Mouse (Mus musculus) 3T3-L1 (cell line): ENCODE data around the gene Cyth3.

Experiments used
- DNase-seq: peaks from one replicate; pipeline ENCODE4 v3.0.0-alpha.2; 2015; ENCODE audit warnings: low read depth, low spot score

The Cyth3 gene

DNA sequence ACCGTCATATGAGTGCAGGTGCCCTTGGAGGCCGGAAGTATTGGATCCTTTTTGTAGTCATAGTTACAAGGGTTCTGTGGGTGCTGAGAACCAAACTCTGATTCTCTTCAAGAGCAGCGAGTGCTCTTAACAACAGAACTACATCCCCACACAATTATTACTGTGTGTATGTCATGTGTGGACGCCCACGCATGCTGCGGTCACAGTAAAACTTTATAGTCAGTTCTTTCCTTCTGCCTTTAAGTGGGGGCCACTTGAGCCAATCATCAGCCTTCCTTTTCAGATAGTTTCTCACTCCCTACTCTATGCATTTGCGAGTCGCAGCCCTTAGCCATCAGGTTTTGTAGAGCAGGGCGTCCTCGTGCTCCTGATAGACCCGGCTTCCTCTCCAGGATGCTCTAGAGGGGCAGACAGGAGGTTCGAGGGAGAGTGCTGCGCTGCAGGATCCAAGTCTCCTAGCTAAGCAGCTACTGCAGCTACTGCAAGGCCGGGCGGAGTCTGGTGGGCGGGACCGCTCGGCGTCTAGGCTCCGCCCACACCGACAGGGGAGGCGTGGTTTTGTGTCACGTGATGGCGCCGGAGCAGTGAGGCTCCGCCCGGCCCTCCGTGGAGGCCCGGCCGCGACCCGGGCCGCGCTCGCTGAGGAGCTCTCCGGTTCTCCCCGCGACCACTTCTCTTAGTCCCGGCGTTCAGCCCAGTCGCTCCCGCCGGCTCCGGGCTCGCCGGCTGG is at the start of gene Cyth3:
Gene Cyth3 (plus strand): TSS at position 555 of the 730 bp plus-strand sequence.
- DNase-seq = peak; percentile 94

DNA sequence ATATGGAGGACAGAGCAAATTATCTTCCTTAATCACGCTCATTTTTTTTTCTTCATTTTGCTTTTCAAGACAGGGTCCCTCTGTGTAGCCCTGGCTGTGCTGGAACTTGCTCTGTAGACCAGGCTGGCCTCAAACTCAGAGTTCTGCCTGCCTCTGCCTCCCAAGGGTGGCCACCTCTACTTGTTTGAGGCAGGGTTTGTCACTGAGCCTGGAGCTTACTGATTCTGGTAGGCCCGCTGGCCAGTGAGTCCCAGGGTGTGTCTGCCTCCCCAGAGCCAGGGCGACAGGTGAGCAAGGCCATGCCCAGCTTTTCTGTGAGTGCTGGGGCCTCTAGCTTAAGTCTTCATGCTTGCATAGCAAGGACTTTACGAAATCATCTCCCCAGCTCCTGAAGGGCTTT is 49.2 kb upstream of the Cyth3 start:
- DNase-seq = no peak

DNA sequence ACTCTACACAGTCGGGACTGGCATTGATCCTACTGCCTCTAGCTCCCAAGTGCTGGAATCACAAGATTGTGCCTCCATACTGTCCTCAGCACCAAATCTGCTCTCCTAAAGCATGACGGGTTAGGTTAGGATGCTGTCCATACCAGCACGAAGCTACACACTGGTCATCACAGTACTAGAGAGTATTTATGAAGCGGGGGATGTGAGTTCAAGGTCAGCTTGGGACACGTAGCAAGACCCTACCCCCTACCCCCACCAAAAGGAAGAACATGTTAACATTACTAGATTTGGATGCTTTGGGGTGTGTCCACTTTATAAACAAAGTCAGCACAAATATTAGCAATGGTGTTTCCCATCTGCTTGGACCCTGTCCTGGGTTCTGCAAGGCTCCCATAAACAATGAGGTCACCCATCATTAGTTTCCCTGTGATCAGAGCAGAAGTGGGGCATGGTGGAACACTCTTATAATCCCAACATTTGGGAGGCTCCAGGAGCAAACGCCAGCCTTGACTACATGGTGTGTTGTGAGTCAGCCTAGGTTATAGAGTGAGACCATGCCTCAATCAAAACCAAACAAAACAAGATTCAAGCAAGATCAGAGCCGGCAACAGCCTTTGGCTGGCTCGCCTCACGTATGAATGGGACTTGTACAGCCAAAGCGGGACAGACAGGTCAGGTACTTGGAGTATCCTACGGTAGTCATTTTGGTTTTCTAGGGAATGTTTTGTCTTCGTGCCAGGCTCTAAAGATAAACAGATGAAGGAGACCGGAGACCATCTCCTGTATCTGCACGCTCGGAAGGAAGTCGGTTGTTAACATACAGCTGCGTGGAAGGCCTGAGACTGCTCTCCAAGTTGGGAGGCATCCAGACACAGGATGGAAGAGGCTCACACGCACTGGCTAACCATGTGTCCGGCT is 47.7 kb upstream of the Cyth3 start:
- no peak for DNase-seq

DNA sequence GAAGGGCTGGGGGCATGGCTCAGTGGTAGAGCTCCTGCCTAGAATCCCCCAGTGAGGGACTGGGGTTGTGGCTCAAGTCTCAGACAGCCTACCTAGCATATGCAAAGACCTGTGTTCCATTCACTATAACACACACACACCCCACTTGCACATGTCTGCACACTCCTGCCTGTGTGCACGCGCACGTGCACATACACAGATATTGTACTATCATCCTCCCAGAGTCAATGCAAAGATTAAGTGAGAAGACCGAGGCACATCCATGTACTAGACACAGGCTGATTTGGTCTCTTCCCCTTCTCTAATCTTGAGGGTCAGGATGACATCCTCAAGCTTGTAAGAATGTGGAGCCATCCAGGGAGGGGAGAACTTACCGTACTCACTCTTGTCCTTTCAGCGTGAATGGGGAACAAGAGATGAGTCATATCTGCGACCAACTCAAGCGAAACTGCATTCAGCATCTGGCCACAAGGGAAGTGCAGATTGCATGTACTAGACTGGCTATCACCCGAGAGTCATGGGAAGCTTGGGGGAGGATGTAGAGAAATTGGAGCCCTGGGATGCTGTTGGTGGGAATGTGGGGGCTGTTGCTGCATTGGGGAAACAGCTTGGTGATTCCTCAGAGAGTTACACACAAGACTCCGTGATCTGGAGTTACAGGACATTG is 42.6 kb upstream of the Cyth3 start:
- DNase-seq = peak; percentile 68

DNA sequence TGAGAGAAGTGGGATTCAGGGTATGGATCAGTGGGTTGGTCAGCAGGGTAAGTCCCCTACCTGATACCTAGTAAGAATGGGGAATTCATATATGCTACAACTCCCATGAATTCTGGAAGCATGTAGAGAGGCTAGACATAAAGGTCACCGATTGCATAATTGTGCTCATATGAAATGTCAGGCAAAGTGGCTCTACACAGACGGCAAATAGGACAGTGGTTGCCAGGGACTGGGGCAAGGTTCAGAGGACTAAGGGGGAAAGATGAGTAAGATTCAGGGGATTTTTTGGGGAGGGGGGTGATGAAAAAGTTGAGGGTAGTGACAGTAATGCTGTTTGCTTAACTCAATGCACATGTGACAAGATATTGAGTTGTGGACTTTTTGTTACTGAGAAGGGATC is 41.3 kb upstream of the Cyth3 start:
- no peak for DNase-seq

DNA sequence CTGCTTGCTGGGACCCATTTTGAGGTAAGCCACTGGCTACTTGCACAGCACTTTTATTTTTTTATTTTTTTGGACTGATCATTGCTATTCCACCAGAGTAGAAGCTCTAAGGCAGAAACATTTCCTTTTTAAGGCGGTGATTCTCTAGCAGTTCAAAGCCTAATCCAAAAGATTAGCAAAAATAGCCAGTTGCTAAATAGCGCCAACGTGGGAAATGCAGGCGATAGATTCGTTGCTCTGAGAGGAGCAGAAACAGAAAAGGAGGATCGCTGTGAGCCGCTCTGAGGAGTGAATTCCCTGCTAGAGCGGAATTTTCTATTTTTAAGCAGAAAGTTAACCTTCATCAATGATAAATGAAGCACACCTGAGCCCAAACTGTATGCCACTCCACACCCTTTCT is 40.4 kb upstream of the Cyth3 start:
- no peak for DNase-seq

DNA sequence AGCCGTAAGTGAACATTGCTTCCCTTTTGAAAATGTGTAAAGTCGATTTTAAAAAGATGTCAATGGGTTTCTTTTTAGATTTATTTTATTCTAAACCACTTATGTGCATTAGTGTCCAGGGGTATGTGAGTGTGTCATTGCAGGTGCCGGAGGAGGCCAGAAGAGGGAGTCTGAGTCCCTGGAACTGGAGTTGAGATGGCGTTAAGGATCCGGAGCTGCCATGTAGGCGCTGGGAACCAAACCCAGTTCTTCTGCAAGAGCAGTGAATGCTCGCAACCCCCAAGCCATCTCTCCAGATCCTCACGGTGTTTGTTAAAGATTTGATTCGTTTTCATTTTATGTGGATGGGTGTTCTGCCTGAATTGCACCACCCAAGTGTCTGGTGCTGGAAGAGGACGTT is 39.2 kb upstream of the Cyth3 start:
- DNase-seq = no peak

DNA sequence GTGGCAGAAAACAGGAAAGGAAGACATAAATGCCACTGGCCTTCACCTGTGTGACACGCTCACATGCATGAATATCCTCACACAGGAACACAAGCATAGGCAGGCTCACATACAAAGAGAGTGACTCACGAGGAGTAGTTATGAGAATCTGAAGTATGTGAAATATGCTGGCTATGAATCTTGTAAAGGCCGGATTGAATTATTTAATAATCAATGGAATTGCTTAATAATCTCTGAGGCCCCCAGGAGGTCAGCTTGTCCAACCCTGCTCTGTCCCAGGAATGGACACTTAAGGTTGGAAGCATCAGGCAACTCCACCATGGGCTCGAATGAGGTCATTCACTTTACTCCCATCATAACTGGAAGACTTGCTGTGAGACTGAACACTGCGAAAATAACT is 37.3 kb upstream of the Cyth3 start:
- DNase-seq = peak; percentile 31

DNA sequence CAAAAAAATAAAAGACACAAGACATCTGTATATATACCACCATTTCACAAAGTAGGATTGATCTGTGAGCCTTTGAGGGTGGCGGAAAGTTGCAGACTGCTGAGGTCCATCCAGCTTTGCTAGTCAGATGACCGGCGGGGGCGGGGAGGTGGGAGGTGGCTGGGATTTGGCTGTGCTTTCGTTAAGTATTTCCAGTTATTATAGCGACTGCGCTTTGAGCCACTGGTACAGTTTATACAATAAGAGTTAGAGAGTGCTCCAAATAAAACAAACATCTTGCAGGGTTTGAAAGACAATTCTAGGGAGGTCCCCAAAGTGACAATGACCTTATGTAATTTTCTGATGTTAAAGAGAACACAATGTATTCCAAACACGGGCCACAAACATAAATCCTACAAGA is 35.9 kb upstream of the Cyth3 start:
- no peak for DNase-seq

DNA sequence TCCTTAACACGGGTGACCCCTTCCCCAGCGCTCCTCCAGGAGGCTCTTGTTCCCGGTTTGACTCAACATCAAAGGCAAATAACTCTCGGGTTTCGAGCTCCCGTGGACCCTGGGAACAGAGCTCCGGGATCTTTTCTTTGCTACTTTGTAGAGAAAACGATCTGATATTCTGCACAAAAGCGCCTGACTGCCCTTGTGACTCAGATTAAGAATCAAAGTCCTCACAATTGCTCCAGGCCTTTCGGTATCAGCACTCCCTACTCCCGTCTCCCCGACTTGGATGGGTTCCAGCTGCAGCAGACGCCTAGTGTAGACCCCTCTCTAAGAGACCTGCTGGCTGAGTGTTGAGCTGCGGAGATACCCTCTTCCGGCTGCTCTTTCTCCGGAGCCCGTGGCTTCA is 33.1 kb upstream of the Cyth3 start:
- no peak for DNase-seq

DNA sequence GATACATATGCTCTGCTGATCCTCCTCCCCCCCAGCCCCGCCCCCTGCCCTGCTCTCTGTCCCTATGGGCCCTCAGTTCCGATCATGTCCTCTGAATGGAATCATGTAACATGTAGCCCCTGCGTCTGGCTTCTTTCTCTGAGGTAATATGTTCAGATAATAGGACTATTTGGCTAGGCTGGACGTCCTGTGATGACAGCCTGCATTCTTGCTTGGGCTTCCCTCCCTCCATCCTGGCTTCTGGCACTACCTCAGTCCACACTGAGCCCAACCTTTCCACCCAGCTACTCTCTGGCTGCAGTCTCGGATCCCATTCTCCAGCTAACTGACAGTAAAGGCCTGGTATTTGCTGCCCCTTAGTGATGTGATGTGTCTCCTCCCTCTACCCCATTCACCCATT is 29.3 kb upstream of the Cyth3 start:
- DNase-seq = peak; percentile 97

DNA sequence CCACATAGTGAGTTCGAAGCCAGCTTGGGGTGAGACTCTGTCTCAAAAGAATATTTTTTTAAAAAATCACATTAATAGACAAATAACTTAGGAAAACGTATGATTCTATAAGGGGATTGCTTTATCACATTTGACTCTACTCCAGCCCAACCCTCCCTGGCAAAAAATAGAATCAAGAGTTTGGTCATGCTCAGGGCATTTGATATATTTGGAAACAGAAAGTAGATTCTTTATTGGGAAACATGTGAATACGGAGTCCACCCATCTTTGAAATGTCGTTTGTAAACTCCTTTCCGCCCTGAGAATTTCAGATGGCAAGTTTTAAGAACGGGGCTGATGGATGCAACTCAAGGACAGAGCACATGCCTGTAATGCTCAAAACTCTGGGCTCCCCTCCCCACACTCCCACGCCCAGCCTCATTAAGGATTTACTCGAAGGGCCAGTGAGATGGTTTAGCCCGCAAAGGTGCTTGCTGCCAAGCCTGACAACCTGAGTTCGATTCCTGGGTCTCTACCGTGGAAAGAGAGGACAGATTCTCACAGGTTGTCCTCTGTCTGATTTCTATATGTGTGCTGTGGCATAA is 28.6 kb upstream of the Cyth3 start:
- peak; percentile 59 for DNase-seq

DNA sequence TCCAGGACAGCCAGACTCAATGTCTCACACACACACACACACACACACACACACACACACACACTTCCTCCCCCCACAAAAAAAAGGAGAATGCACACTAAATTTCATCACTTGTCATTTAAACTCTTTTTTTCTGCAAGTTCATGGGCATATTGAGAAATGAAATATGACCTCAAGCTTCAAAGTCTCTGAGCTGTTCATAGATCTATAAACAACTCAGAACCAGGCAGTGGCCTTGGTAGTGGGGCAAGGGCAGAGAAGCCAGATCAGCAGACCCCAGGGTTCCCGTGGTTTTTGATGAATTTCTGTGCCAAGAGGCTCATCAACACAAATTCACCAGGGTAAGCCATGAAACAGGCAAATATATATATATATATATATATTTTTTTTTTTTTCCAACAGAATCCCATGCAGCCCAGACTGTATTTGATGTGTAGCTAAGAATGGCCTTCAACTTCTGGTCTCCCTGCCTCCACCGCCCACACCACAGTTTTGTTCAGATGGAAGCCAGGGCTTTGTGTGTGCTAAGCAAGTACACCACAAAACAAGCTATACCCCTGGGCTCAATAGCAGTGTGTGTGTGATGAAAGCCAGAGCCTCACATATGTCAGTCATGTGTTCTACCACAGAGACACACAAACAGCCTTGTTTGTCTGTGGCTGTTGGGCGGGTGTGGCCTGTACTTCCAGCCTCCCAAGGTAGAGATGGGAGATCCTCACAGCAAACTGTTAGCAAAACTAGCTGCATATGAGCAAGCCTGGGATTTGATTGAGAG is 27.8 kb upstream of the Cyth3 start:
- peak; percentile 43 for DNase-seq

DNA sequence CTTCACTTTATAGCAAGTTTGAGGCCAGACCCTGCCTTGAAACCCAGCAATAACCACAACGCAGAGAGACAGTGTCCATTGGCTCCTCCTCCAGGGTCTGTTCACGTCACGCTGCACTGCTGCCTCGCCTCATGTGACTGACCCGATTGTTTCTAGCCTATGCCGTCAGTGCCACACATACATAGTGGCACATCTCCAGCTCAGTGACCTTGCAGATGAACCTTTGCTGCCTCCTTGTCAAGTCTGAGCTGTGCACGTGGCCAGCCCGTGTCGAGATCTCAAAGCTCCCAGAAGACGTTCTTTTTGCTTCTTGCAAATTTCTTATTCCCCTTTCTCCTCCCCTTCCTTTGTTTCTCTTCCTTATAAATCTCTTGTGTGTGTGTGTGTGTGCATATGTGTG is 20.2 kb upstream of the Cyth3 start:
- DNase-seq = no peak

DNA sequence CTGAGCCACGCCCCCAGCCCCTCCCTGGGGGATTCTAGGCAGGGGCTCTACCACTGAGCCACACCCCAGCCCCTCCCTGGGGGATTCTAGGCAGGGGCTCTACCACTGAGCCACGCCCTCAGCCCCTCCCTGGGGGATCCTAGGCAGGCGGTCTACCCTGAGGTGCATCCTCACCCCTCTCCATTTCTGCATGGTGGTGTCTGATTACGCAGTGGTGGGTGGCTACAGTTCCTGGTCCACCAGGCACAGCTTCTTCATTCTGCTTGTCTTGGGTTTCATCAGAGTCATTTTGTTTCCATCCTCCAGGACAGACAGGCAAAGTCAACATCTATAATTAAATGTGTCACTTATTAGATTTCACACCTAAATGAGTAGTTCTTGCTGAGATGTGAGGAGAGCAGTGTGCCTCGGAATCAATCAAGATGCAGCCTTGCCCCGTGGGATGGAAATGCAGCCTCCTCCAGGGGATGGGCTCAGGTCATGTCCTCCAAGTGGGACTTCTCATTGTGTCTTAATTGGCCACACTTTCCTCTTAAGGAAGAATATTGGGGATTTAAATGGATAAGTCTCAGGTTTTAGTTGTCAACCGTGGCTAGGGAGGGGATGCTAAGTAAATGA is 18.0 kb upstream of the Cyth3 start:
- no peak for DNase-seq

DNA sequence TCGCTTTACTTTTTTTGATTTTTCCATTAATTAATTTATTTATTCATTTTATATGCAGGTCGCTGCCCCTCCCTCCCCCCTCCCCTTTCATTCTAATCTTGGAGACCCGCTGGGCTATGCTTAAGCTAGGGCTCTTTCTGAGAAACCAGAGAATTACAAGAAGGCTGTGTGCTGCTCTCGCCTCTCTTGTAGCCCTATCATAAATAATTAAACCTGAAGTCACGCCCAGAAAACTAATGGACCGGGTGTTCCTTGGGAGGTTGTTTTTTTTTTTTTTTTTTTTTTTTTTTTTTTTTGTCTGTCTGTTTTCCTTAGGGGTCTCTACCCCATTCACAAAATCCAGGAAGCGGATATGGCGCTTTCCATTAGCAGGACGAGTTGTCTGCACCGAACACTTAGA is 15.5 kb upstream of the Cyth3 start:
- DNase-seq = no peak

DNA sequence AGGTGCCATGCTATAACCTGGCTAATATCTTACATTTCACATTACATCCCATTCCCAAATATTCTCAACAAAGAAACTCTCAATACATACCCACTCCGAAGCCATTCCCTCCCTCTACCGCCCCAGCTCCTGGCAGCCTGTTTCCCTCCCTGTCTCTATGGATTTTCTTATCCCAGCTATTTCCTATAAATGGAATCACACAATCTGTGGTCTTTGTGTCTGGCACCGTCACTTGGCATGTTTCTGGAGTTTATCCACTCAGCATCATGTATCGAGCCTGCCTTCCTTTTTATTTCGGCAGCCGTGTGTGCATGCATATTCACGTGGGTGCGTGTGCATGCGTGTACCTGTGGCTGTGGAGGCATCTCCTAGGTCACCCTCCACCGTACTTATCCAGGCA is 14.1 kb upstream of the Cyth3 start:
- no peak for DNase-seq

DNA sequence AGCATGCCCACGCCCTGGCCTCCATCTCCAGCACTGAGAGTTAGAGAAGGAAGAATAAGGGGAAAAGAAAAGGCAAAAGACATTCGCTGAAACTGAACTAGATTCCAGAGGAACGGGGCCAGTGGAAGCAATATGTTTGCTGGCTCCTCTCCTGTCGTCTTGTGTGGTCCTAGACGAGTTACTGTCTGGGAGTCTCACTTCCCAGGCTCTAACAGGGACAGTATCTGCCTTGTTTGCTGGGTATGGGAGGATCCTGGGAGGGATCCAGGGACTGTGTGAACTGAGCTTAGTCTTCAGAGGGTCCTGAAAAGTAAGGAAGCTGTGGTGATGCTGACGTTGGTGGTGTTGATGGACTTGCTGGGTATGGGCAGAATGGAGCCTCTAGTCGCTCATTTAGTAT is 10.3 kb upstream of the Cyth3 start:
- DNase-seq = no peak

DNA sequence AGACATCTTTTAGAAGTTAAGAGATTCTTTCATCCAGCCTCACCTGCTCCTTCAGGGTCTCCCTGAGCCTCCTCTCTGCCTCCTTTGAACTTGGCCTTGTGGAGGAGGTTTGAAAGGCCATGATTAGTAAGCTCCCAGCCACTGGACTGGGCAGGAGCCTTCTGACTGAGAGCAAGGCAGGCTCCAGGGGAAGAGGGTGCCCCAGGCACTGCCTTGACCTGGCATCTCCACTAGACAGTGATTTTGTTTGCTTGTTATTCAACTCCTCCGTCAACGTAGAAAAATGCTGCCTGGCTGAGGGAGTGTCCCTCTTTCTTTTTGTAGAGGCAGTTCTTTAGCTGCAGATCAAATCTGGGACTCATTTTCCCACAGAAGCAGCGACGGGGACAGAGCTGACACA is 9.0 kb upstream of the Cyth3 start:
- DNase-seq = no peak

DNA sequence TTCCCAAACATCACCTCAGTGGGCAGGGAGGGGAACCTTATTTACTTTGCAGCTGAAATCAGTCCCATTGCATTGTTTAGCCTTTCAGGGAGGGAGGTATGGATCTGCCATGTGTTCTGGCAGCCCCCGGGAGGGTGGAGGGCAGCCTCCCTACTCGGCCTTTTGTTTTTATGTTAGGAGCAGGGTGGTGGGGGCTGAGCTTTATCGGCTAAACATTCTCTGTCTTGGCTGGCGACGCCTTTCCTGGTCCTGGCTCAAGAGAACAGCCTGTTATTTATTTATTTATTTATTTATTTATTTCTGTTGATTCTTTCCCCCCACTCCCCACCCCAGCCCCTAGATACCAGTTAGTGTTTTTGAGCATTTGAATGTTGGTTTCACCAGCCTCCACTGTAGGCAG is 7.7 kb upstream of the Cyth3 start:
- no peak for DNase-seq

DNA sequence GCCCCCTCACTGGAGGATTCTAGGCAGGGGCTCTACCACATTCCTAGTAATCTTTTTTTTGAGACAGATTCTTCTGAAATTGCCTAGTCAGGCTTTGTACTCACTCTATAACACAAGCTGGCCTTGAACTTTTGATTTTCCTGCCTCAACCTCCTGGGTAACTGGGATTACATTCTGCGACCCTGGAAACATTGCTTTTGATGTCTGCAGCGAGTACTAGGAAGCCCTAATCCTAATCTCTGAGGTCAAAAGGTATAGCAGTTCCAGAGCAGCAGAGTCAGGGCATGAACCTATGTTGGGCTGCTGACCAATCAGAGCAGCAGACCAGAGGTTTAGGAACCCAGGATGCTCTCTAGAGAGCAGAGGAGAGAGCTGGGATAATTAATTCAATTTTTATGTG is 6.9 kb upstream of the Cyth3 start:
- no peak for DNase-seq
